Mouse (Mus musculus) G1E (cell line): ENCODE measurements around the gene Fry.

Experiments used
- CTCF ChIP-seq: IDR thresholded peaks from 2 replicates; pipeline ENCODE4 v1.5.1; 2012; ENCODE audit warnings: low read depth, low read length, inconsistent platforms, mixed read lengths
- POLR2AphosphoS5 ChIP-seq: IDR thresholded peaks from 2 replicates; pipeline ENCODE4 v1.6.1; 2012; ENCODE audit warnings: low read depth, low read length, inconsistent platforms; ENCODE audit not compliant: insufficient replicate concordance
- TAL1 ChIP-seq: conservative IDR thresholded peaks from 2 replicates; pipeline ENCODE4 v1.6.1; 2012; ENCODE audit warnings: low read depth, low read length, inconsistent platforms, mixed read lengths

DNA sequence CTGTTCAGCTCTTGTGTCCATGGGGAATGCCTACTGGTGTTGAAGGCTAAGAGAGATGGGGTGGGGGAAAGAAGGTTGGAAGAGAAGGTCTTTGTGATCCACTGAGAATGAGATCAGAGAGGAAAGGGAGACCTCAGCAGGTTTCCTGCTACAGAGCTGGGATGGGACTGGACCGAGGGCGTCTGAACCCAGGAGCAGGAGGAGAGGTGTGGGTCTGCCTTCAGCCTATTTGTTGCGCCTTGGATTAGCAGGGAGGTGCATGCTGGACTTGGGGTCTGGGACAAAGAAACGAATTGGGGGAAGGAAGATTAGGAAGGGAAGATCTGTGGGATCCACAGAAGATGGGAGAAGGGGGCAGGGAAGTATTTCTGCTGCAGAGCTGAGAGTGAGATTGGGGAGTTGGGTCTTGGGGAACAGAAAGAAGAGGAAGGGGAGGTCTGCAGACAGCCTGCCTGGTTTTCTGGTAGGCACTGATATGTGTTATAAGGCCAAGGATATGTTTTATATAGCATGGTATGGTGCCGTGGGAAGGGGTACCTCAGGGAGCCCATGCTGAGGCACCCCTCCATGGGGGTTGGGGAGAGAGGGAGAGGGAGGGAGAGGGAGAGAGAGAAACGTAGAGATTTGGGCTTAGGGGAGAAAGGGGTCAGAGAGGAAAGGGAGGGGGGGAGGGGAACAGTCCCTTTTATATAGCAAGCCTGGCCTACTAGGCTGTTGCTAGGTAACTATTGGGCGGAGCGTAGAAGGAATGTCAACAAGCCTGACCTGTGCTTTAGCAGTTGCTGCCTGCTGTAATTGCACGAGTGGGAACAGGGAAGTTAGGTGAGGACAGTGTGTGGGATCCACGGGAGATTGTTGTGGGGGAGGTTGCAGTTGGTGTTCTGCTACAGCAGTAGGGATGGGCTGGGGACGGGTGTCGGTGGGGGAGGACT is 38.3 kb upstream of the Fry start:
- TF ChIP-seq TAL1 (no peak), CTCF (no peak), POLR2AphosphoS5 (no peak)
